Mouse (Mus musculus): ENCODE measurements around the gene Rps6kb1. TPM values are rescaled to one million over a fixed set of nuclear protein-coding genes. Genes with fewer than 3 reads are reported as not detected.
A peak's percentile ranks its signal among the peaks of the same experiment; 100 is the strongest.

Rps6kb1 gene
- polyA plus RNA-seq, 1 experiment from 2014 or later, result 58.8 TPM

- Histone ChIP-seq H3K27me3 (ENCODE audit: insufficient read depth, low read length) (no peaks in the 10 kb centered on the region), H3K4me2 (no peak overlapping the region), H3K4me3 (ENCODE audit: low read depth, low read length) (no peak overlapping the region), H3K9me3 (ENCODE audit: low read depth, low read length) (no peaks in the 10 kb centered on the region), H3K9ac (no peak overlapping the region), H3K4me1 (ENCODE audit: insufficient read depth) (peaks cover 27% of the 10 kb centered on the region), H3K27ac (ENCODE audit: low read depth) (no peak overlapping the region), H3K36me3 (ENCODE audit: insufficient read depth) (no peaks in the 10 kb centered on the region)
- ATAC-seq (ENCODE audit: insufficient read depth) (no peak), DNase-seq (no peak)
- WGBS, result 86% methylated on average over 6 of the region's 6 CpGs
- TF ChIP-seq CTCF (IDR thresholded peaks at IDR 0.05; ENCODE audit: low read depth), result no peak
Observed at GRCm38 (mm10) chr11:86573646-86574231, 29.1 kb upstream of the Rps6kb1 start.

DNA sequence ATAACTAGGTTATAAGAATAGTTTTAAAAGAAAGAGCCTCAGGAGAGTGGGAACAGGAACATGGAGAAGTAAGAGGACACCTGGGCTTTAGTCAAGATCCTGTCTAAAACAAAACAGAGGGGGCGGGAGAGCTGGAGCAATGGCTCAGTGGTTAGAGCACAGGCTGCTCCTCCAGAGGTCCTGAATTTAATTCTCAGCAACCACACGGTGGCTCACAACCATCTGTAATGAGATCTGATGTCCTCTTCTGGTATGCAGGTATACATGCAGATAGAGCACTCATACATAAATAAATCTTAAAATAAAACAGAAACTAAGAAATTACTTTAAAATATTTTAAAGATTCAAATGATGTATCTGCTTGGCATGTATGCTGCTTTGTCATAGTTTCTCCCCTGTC is 28.0 kb upstream of the Rps6kb1 start:
- Histone ChIP-seq H3K36me3 (ENCODE audit: insufficient read depth) (no peaks in the 10 kb centered on the region; the same call in 1 of the 2 replicates), H3K27ac (ENCODE audit: low read depth) (peak overlapping the region; percentile 86), H3K4me3 (ENCODE audit: low read depth, low read length) (no peak overlapping the region), H3K27me3 (ENCODE audit: insufficient read depth, low read length) (no peaks in the 10 kb centered on the region), H3K4me1 (ENCODE audit: insufficient read depth) (peaks cover 21% of the 10 kb centered on the region), H3K9ac (no peak overlapping the region), H3K4me2 (no peak overlapping the region), H3K9me3 (ENCODE audit: low read depth, low read length) (no peaks in the 10 kb centered on the region)
- no peak; the same call in 1 of the 2 replicates for TF ChIP-seq CTCF (IDR thresholded peaks at IDR 0.05; ENCODE audit: low read depth)
- ATAC-seq (ENCODE audit: insufficient read depth) (no peak), DNase-seq (no peak)
- WGBS, result 57% methylated on average over 2 of the region's 2 CpGs

DNA sequence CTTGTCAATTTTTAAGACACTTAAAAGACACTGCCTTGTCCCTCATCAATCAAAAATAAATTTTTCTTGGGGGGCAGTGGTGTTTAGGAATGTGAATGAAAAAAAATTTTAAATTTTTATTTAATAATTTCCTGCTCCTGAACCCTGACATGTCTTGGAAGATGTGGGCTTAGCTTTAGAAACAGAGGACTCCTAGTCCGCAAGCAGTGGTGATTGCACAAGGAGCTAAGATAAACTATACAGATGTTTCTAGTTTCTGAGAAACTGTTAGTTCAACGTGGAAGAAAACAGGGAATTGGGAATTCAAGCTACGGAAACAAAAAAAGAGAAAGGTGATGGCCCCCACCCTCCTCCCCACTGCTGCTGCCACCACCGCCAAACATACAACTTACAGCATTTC is 27.3 kb upstream of the Rps6kb1 start:
- no peak for TF ChIP-seq CTCF (IDR thresholded peaks at IDR 0.05; ENCODE audit: low read depth)
- H3K27ac ChIP-seq (ENCODE audit: low read depth), result peak overlapping the region; percentile 86
- H3K9me3 ChIP-seq (ENCODE audit: low read depth, low read length), result no peaks in the 10 kb centered on the region
- 37% methylated on average over 4 of the region's 4 CpGs for WGBS
- H3K4me3 ChIP-seq (ENCODE audit: low read depth, low read length), result no peak overlapping the region
- H3K4me1 ChIP-seq (ENCODE audit: insufficient read depth), result peaks cover 16% of the 10 kb centered on the region
- no peaks in the 10 kb centered on the region; the same call in 1 of the 2 replicates for H3K36me3 ChIP-seq (ENCODE audit: insufficient read depth)
- peak; percentile 60 for DNase-seq
- peak overlapping the region; percentile 40 for H3K4me2 ChIP-seq
- ATAC-seq (ENCODE audit: insufficient read depth), result peak; percentile 39; the same call in 1 of the 2 replicates
- H3K27me3 ChIP-seq (ENCODE audit: insufficient read depth, low read length), result no peaks in the 10 kb centered on the region
- H3K9ac ChIP-seq, result no peak overlapping the region

DNA sequence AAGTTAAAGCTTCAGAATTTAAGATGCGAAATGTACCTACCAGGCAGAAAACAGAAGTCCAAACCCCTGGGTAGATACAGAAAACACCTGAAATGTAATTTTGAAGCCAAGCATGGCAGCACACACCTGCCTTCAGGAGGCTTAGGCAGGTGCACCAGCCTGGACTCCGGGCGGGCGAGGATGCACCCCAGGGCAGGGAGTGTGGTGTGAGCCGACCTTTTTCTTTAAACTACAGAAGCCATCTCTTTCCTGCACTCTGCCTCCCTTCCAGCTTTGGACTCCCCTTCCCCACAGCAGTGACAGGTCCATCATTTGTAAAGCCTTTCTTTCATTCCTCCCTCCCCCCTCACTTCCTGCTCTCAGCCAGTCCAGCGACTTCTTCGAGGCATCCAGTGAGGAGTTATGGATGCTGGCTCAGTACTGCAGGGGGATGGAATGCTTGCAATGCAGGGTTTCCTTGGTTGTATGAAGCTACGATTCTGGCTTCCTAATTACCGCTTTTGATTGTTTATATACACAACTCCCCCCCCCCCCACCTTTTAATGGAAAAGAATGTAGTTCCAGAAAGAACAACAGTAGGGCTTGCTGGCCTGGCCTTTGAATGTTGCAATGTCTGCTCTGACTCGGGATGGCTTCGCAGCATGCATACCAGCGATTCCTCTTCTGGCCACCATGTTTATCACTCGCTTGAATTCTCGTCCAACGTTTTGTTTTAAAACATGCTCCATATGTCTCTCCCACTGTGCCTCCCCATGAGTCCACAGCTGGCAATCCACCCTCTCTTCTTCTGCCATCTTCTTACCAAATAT is 26.6 kb upstream of the Rps6kb1 start:
- DNase-seq (peak; percentile 85), ATAC-seq (ENCODE audit: insufficient read depth) (peak; percentile 85)
- no peak; the same call in 1 of the 2 replicates for TF ChIP-seq CTCF (IDR thresholded peaks at IDR 0.05; ENCODE audit: low read depth)
- no peaks in the 10 kb centered on the region for H3K9me3 ChIP-seq (ENCODE audit: low read depth, low read length)
- 0 out of 2 replicates have a peak overlapping the region, but pooled peaks have one; percentile 3 for H3K4me3 ChIP-seq (ENCODE audit: low read depth, low read length)
- H3K36me3 ChIP-seq (ENCODE audit: insufficient read depth), result no peaks in the 10 kb centered on the region; the same call in 1 of the 2 replicates
- H3K9ac ChIP-seq, result no peak overlapping the region
- peak overlapping the region; percentile 86 for H3K27ac ChIP-seq (ENCODE audit: low read depth)
- no peaks in the 10 kb centered on the region for H3K27me3 ChIP-seq (ENCODE audit: insufficient read depth, low read length)
- peak overlapping the region; percentile 40 for H3K4me2 ChIP-seq
- 17% methylated on average over 15 of the region's 15 CpGs for WGBS
- H3K4me1 ChIP-seq (ENCODE audit: insufficient read depth), result peaks cover 16% of the 10 kb centered on the region

DNA sequence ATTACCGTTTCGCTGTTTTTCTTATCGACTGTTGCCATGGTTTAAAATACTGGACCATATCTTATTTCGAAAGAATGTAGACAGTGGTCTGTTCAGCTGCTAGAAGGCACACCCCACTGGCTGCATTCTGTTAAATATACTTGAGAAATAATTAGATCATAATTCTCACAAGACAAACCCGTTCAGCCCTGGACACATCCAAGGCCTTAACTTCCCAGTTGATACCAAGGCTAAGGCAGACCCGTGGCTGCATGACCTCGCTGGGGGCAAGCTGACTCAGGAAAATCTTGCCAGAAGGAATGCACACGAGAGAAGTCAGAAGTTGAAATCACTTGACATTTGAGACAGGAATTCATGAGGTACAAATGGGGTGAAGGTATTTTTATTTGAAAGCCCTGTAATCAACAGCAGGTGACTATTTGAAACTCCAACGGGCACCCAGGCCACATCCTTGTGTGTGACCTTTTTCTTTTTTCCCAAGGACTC is 25.7 kb upstream of the Rps6kb1 start:
- no peaks in the 10 kb centered on the region for H3K9me3 ChIP-seq (ENCODE audit: low read depth, low read length)
- H3K9ac ChIP-seq, result no peak overlapping the region
- no peak for TF ChIP-seq CTCF (IDR thresholded peaks at IDR 0.05; ENCODE audit: low read depth)
- H3K27ac ChIP-seq (ENCODE audit: low read depth), result 0 out of 2 replicates have a peak overlapping the region, but pooled peaks have one; percentile 37
- H3K4me2 ChIP-seq, result no peak overlapping the region
- no peak for ATAC-seq (ENCODE audit: insufficient read depth)
- no peaks in the 10 kb centered on the region for H3K27me3 ChIP-seq (ENCODE audit: insufficient read depth, low read length)
- peak; percentile 31 for DNase-seq
- H3K36me3 ChIP-seq (ENCODE audit: insufficient read depth), result no peaks in the 10 kb centered on the region; the same call in 1 of the 2 replicates
- H3K4me1 ChIP-seq (ENCODE audit: insufficient read depth), result peaks cover 14% of the 10 kb centered on the region
- WGBS, result 22% methylated on average over 9 of the region's 9 CpGs
- no peak overlapping the region for H3K4me3 ChIP-seq (ENCODE audit: low read depth, low read length)

GRCm38 (mm10) chr11:86568425-86568824 is 23.8 kb upstream of the Rps6kb1 start:
- peak; percentile 77 for TF ChIP-seq CTCF (IDR thresholded peaks at IDR 0.05; ENCODE audit: low read depth)
- DNase-seq, result peak; percentile 73

DNA sequence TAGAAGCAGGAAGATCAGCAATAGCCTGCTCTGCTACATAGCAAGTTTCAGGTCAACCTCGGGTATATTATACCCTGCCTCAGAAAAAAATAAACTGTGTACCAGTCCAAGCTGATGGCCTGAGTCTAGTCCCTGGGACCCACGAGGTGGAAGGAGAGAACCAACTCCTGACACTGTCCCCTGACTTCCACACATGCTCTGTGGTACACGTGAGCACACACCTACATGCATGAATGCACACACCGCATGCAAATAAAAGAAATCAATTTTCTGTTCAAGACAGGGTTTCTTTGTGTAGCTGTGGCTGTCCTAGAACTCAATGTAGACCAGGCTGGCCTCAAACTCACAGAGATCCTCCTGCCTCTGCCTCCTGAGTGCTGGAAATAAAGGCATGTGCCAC is 13.7 kb upstream of the Rps6kb1 start:
- H3K9me3 ChIP-seq (ENCODE audit: low read depth, low read length), result no peaks in the 10 kb centered on the region
- no peak overlapping the region for H3K4me3 ChIP-seq (ENCODE audit: low read depth, low read length)
- no peak overlapping the region for H3K9ac ChIP-seq
- TF ChIP-seq CTCF (IDR thresholded peaks at IDR 0.05; ENCODE audit: low read depth), result no peak
- H3K36me3 ChIP-seq (ENCODE audit: insufficient read depth), result peaks cover 34% of the 10 kb centered on the region; the same call in 1 of the 2 replicates
- no peaks in the 10 kb centered on the region for H3K4me1 ChIP-seq (ENCODE audit: insufficient read depth)
- H3K27me3 ChIP-seq (ENCODE audit: insufficient read depth, low read length), result no peaks in the 10 kb centered on the region
- ATAC-seq (ENCODE audit: insufficient read depth) (no peak), DNase-seq (no peak)
- H3K27ac ChIP-seq (ENCODE audit: low read depth), result no peak overlapping the region
- H3K4me2 ChIP-seq, result no peak overlapping the region
- WGBS, result 91% methylated on average over 4 of the region's 4 CpGs

More at GRCm38 (mm10) chr11:86568425-86568824, 23.8 kb upstream of the Rps6kb1 start:
- Histone ChIP-seq H3K4me2 (no peak overlapping the region), H3K4me3 (ENCODE audit: low read depth, low read length) (no peak overlapping the region), H3K36me3 (ENCODE audit: insufficient read depth) (no peaks in the 10 kb centered on the region; the same call in 1 of the 2 replicates), H3K27ac (ENCODE audit: low read depth) (no peak overlapping the region), H3K9ac (no peak overlapping the region), H3K4me1 (ENCODE audit: insufficient read depth) (peaks cover 12% of the 10 kb centered on the region; the same call in 1 of the 2 replicates), H3K27me3 (ENCODE audit: insufficient read depth, low read length) (no peaks in the 10 kb centered on the region), H3K9me3 (ENCODE audit: low read depth, low read length) (no peaks in the 10 kb centered on the region)
- whole genome bisulfite sequencing, result 54% methylated on average over 3 of the region's 3 CpGs
- no peak for ATAC-seq (ENCODE audit: insufficient read depth)
